Mouse (Mus musculus) intestine, postnatal 0 days (tissue): Measurements from ENCODE around the gene Ptpn11. TPM values are rescaled to one million over a fixed set of nuclear protein-coding genes. Genes with fewer than 3 reads are reported as not detected.

Source experiments
- ATAC-seq: fragments of 200-750 bp; cut with Nextera tagmentation; 2 replicates; pipeline ENCODE4 v1.8.0; 2017; ENCODE audit warnings: mild to moderate bottlenecking, moderate TSS enrichment, moderate library complexity
- H3K27ac ChIP-seq: fragments of 300-500 bp; sonication (generic); 2 replicates; pipeline ENCODE4 v1.5.1; 2014; ENCODE audit warnings: mild to moderate bottlenecking, low read depth, low read length, moderate library complexity
- H3K27me3 ChIP-seq: fragments of 300-500 bp; sonication (generic); replicated peaks from 2 replicates; pipeline ENCODE4 v1.6.1; 2014; ENCODE audit warnings: low read length, mixed read lengths; ENCODE audit not compliant: control insufficient read depth, insufficient read depth
- H3K36me3 ChIP-seq: fragments of 300-500 bp; sonication (generic); 2 replicates; pipeline ENCODE4 v1.6.1; 2014; ENCODE audit warnings: mild to moderate bottlenecking, moderate library complexity; ENCODE audit not compliant: control insufficient read depth, insufficient read depth
- H3K4me1 ChIP-seq: fragments of 300-500 bp; sonication (generic); replicated peaks from 2 replicates; pipeline ENCODE4 v1.6.1; 2014; ENCODE audit warnings: antibody characterized with exemption, low read length, mixed read lengths; ENCODE audit not compliant: control insufficient read depth, insufficient read depth
- H3K4me2 ChIP-seq: fragments of 300-500 bp; sonication (generic); replicated peaks from 2 replicates; pipeline ENCODE4 v1.6.1; 2014; ENCODE audit warnings: low read depth, mild to moderate bottlenecking, moderate library complexity
- H3K4me3 ChIP-seq: fragments of 300-500 bp; sonication (generic); 2 replicates; pipeline ENCODE4 v1.5.1; 2014; ENCODE audit warnings: low read depth, low read length
- H3K9ac ChIP-seq: fragments of 300-500 bp; sonication (generic); 2 replicates; pipeline ENCODE4 v1.6.1; 2014; ENCODE audit warnings: mild to moderate bottlenecking, low read depth, low read length
- H3K9me3 ChIP-seq: fragments of 300-500 bp; sonication (generic); 2 replicates; pipeline ENCODE4 v1.6.1; 2016; ENCODE audit warnings: mixed run types; ENCODE audit not compliant: control insufficient read depth
- CTCF ChIP-seq: sonication (generic); IDR thresholded peaks from 2 replicates; pipeline ENCODE4 v1.5.1; 2016; ENCODE audit warnings: low read depth, mild to moderate bottlenecking, control low read depth, antibody characterized with exemption, moderate library complexity
- WGBS: fragments of 180-500 bp; shearing (Covaris S2); extraction: QIAGEN DNeasy Blood & Tissue Kit; methylation state at CpG from one replicate; pipeline ENCODE4 v1.1.7; 2014; 5-methylcytosine and 5-hydroxymethylcytosine counted together
- polyA plus RNA-seq: library from polyadenylated mRNA; unstranded; fragments of >200 nt; fragmentation: Nextera tagmentation; extraction: Ambion mirVana; gene quantifications from 2 replicates; pipeline ENCODE4 v1.2.1, GENCODE M21; 2015

Ptpn11 gene
- polyA plus RNA-seq, 1 experiment from 2014 or later, result 14.0 TPM

- no peak for ATAC-seq
- no peak for TF ChIP-seq CTCF
- H3K27me3 ChIP-seq, result no peaks in the 10 kb centered on the region
- no peaks in the 10 kb centered on the region for H3K4me1 ChIP-seq
- no peak overlapping the region for H3K4me2 ChIP-seq
- no peak overlapping the region for H3K9ac ChIP-seq
- WGBS, result 90% methylated on average over 18 of the region's 18 CpGs
- H3K27ac ChIP-seq, result no peak overlapping the region
- H3K9me3 ChIP-seq, result no peaks in the 10 kb centered on the region
- no peaks in the 10 kb centered on the region for H3K36me3 ChIP-seq
- H3K4me3 ChIP-seq, result no peak overlapping the region
Observed at GRCm38 (mm10) chr5:121111106-121111915, 79.9 kb downstream of the Ptpn11 start.

- no peaks in the 10 kb centered on the region for H3K27me3 ChIP-seq
- H3K9ac ChIP-seq, result no peak overlapping the region
- no peak overlapping the region for H3K4me2 ChIP-seq
- no peaks in the 10 kb centered on the region for H3K4me1 ChIP-seq
- no peak for ATAC-seq
- H3K27ac ChIP-seq, result no peak overlapping the region
- no peak overlapping the region for H3K4me3 ChIP-seq
- no peaks in the 10 kb centered on the region for H3K36me3 ChIP-seq
- no peaks in the 10 kb centered on the region for H3K9me3 ChIP-seq
- 70% methylated on average over 7 of the region's 7 CpGs for WGBS
- TF ChIP-seq CTCF, result no peak
Observed at GRCm38 (mm10) chr5:121109185-121109584, 82.0 kb downstream of the Ptpn11 start.

GRCm38 (mm10) chr5:121106913-121107312 lies 84.3 kb downstream of the Ptpn11 start:
- no peak overlapping the region for H3K9ac ChIP-seq
- 74% methylated on average over 3 of the region's 3 CpGs for WGBS
- no peaks in the 10 kb centered on the region for H3K27me3 ChIP-seq
- no peak overlapping the region for H3K27ac ChIP-seq
- TF ChIP-seq CTCF, result no peak
- H3K4me3 ChIP-seq, result no peak overlapping the region
- H3K4me1 ChIP-seq, result no peaks in the 10 kb centered on the region
- no peaks in the 10 kb centered on the region for H3K36me3 ChIP-seq
- no peak overlapping the region for H3K4me2 ChIP-seq
- ATAC-seq, result no peak
- no peaks in the 10 kb centered on the region for H3K9me3 ChIP-seq

DNA sequence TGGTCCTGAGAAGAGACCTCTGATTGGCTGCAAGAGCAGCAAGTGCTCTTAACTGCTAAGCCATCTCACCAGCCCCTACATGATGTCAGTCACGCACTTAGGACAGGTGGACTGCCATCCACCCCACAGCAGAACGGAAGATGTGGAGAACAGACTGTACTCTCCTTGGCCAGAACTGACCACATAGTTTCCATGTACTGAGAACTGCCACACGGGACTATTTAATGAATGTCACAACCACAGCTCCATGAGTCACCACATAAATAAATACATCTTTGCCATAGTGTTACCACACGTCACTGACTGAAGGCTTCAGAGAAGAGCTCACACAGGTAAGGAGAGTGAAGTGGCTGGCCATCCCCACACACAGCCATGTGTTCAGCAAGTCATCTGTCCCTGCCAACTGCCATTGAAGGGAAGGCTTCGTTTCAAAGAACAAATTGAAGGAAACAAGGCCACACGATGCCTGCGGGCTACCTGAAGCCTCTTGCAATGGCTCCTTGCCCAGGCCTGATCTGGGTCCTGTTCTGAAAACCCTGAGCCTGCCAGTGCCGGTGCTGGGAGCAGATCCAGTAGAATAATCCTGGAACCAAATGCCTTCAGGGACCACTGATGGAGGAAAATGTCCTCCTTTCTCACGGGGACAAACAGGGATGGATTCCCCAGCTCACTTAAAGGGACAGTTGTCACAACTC lies 90.2 kb downstream of the Ptpn11 start:
- no peak for ATAC-seq
- Histone ChIP-seq H3K4me1 (no peaks in the 10 kb centered on the region), H3K9ac (no peak overlapping the region), H3K4me3 (no peak overlapping the region), H3K4me2 (no peak overlapping the region), H3K27ac (no peak overlapping the region), H3K9me3 (no peaks in the 10 kb centered on the region), H3K27me3 (no peaks in the 10 kb centered on the region), H3K36me3 (no peaks in the 10 kb centered on the region)
- no peak for TF ChIP-seq CTCF
- 79% methylated on average over 9 of the region's 9 CpGs for WGBS

- no peak overlapping the region for H3K9ac ChIP-seq
- H3K36me3 ChIP-seq, result no peaks in the 10 kb centered on the region
- H3K4me1 ChIP-seq, result no peaks in the 10 kb centered on the region
- no peak for TF ChIP-seq CTCF
- 57% methylated on average over 2 of the region's 2 CpGs for WGBS
- H3K27me3 ChIP-seq, result no peaks in the 10 kb centered on the region
- no peak overlapping the region for H3K4me2 ChIP-seq
- ATAC-seq, result no peak
- no peak overlapping the region for H3K27ac ChIP-seq
- H3K9me3 ChIP-seq, result no peaks in the 10 kb centered on the region
- H3K4me3 ChIP-seq, result no peak overlapping the region
Observed at GRCm38 (mm10) chr5:121100095-121100494, 91.1 kb downstream of the Ptpn11 start.

- no peak overlapping the region for H3K9ac ChIP-seq
- no peak for ATAC-seq
Observed at GRCm38 (mm10) chr5:121097970-121098369, 93.2 kb downstream of the Ptpn11 start.

More at GRCm38 (mm10) chr5:121097970-121098369, 93.2 kb downstream of the Ptpn11 start:
- Histone ChIP-seq H3K36me3 (no peaks in the 10 kb centered on the region), H3K4me3 (no peak overlapping the region), H3K4me1 (no peaks in the 10 kb centered on the region), H3K9me3 (no peaks in the 10 kb centered on the region), H3K4me2 (no peak overlapping the region), H3K27ac (no peak overlapping the region), H3K27me3 (no peaks in the 10 kb centered on the region)
- no peak for TF ChIP-seq CTCF
- 77% methylated on average over 4 of the region's 4 CpGs for WGBS
